Mouse (Mus musculus): ENCODE data around the gene Olfr555. TPM values are rescaled to one million over a fixed set of nuclear protein-coding genes. Genes with fewer than 3 reads are reported as not detected.
"Not testable (repeated sequence)": the region's sequence is repeated elsewhere in the genome, so short reads cannot be mapped to it uniquely, and the experiment has no call there.

Gene Olfr555
- polyA plus RNA-seq (2012; ENCODE audit: insufficient read depth, low replicate concordance): not detected in 2 replicates

DNA sequence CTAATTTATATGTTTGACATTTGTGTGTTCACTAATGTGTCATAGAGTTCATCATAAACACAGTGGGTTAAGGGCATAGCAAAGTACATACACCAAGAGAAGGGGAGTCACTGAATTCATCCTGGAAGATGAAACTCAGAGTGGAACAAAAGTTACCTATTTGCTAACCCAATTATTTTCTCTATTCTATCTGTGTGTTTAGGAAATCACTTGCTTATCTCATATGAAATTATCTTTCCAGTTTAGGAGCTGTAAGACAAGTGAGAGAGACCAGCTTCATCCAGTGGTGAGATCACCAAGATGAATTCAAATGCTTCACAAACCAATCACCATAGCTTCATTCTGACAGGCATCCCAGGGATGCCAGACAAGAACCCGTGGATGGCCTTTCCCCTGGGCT is at the start of gene Olfr555:
Olfr555 (plus strand) TSS at position 301 of the 400 bp plus-strand sequence.
- no peaks in the 10 kb centered on the region for H3K9me3 ChIP-seq
- H3K4me1 ChIP-seq: no peaks in the 10 kb centered on the region
- no peak within 1 kb of the TSS for H3K4me3 ChIP-seq (replicated peaks)
- TF ChIP-seq FLI1 (IDR thresholded peaks at IDR 0.05; ENCODE audit: low read length) (no peak), GATA1 (IDR thresholded peaks at IDR 0.05; ENCODE audit: borderline replicate concordance, low read length) (no peak)
- H3K36me3 ChIP-seq (replicated peaks; ENCODE audit: low read length): no peaks in the 10 kb centered on the region
- peaks cover 1% of the 10 kb centered on the region for H3K27me3 ChIP-seq (replicated peaks)

DNA sequence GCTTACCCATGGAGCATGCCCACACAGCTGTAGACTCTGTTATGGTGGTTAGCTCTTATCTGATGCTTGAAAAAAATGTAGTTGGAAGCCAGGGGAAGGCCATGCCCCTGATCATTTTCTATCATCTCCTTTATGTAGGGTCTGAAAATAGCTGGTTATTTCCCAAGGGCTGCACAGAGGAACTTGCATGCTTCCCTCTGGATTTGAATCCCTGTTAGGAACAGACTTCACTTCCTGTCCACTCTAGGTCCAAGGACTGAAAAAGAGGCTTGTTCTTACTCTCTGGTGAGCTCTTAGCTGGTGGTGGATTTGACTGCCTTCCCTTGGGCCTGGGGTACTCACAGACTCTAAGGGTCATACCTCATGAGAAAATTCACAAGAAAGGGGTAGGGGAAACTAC is 40.5 kb upstream of the Olfr555 start, which contains the start of gene Olfr553:
Olfr553 (minus strand) TSS at position 101 of the 400 bp plus-strand sequence.
- Histone ChIP-seq H3K9me3 (no peaks in the 10 kb centered on the region), H3K36me3 (replicated peaks; ENCODE audit: low read length) (peaks cover 4% of the 10 kb centered on the region), H3K4me3 (replicated peaks) (no peak within 1 kb of the TSS), H3K4me1 (peaks cover 18% of the 10 kb centered on the region; the same call in 1 of the 2 replicates), H3K27me3 (replicated peaks) (no peaks in the 10 kb centered on the region)
- no peak for TF ChIP-seq GATA1 (IDR thresholded peaks at IDR 0.05; ENCODE audit: borderline replicate concordance, low read length)
- TF ChIP-seq FLI1 (IDR thresholded peaks at IDR 0.05; ENCODE audit: low read length): no peak

DNA sequence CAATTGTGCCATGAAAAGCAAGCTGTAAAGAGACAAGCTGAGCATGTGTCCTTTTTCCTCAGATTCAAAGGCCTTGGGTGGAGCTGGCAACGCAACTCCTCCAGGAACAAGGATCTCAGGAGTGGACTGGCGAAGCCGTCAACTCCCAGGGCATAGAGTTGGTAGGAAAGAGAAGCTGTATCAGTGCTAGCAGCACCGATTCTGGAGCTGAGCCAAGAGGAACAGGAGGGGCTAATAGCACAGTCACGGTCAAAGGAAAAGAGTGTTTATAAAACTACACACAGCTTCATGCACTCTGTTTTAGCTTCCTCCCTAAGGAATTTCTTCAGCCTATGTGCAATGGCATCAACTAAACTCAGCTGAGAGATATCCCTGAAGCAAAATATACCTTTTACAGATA is 39.0 kb upstream of the Olfr555 start:
- Histone ChIP-seq H3K36me3 (replicated peaks; ENCODE audit: low read length) (peaks cover 4% of the 10 kb centered on the region), H3K27me3 (replicated peaks) (no peaks in the 10 kb centered on the region), H3K4me1 (peaks cover 18% of the 10 kb centered on the region; the same call in 1 of the 2 replicates), H3K9me3 (no peaks in the 10 kb centered on the region), H3K4me3 (replicated peaks) (no peak overlapping the region)
- TF ChIP-seq GATA1 (IDR thresholded peaks at IDR 0.05; ENCODE audit: borderline replicate concordance, low read length) (no peak), FLI1 (IDR thresholded peaks at IDR 0.05; ENCODE audit: low read length) (no peak)

DNA sequence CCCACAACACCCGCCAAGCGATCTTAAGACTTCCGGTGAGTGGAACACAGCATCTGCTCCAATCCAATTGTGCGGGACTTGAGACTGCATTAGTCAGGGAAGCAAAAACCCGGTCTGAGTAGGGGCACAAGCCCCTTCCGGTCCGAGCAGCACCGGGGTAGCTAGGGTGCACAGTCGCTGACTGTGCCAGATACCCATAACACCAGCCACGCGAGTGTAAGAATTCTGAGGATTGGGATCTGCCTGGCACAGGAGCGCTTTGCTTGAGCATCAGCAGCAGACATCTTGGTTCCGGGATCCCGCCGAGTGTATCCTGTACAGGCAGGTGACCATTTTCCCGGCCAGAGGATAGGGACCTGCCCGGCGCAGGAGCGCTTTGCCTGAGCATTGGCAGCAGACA is 38.3 kb upstream of the Olfr555 start:
- peaks cover 18% of the 10 kb centered on the region; the same call in 1 of the 2 replicates for H3K4me1 ChIP-seq
- H3K27me3 ChIP-seq (replicated peaks); H3K9me3 ChIP-seq; H3K4me3 ChIP-seq (replicated peaks); H3K36me3 ChIP-seq (replicated peaks; ENCODE audit: low read length): not testable (repeated sequence)

DNA sequence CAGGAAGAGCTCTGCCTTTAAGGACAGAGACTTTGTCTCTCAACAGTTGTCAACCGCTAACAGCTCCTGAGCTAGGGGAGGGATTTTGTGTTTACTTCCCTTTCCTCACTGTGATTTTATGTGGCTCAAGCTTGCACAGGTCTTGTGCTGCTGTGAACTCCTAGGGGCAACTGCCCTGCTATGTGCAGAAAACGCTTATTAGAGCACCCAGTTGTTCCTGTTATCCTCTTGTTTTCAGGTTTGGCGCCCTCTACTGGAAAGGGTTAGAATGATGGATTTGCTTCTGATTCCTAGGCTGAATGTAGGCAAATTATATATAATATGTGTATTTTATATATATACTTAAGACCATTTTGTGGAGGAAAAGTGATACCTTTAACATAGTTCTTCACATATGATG is 22.0 kb upstream of the Olfr555 start:
- Histone ChIP-seq H3K36me3 (replicated peaks; ENCODE audit: low read length) (no peaks in the 10 kb centered on the region), H3K4me3 (replicated peaks) (no peak overlapping the region), H3K27me3 (replicated peaks) (no peaks in the 10 kb centered on the region), H3K4me1 (peaks cover 9% of the 10 kb centered on the region), H3K9me3 (no peaks in the 10 kb centered on the region)
- no peak for TF ChIP-seq FLI1 (IDR thresholded peaks at IDR 0.05; ENCODE audit: low read length)
- TF ChIP-seq GATA1 (IDR thresholded peaks at IDR 0.05; ENCODE audit: borderline replicate concordance, low read length): no peak

DNA sequence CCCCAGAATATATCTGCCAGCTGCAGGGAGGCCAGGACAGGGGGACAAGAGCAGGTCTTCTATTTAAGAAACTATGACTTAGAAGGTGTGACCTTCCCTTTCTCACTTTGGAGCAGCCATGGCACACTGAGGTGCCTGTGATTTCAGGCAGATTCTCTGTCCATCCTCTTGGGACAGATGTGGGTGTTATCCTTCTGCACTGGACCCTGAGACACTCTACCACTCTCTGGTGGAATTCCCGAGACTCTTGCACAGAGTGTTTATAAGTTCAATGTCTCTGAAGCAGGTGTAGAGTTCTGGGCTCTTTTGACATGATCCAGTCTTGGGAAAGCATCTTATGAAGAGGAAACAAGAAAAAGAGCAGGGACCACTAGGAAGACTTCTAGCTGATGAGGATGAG is 20.5 kb upstream of the Olfr555 start, which contains the start of gene Olfr554:
Olfr554 (plus strand) TSS at position 301 of the 400 bp plus-strand sequence.
- H3K4me1 ChIP-seq: peaks cover 9% of the 10 kb centered on the region
- TF ChIP-seq FLI1 (IDR thresholded peaks at IDR 0.05; ENCODE audit: low read length) (no peak), GATA1 (IDR thresholded peaks at IDR 0.05; ENCODE audit: borderline replicate concordance, low read length) (no peak)
- no peaks in the 10 kb centered on the region for H3K36me3 ChIP-seq (replicated peaks; ENCODE audit: low read length)
- H3K9me3 ChIP-seq: no peaks in the 10 kb centered on the region
- H3K4me3 ChIP-seq (replicated peaks): no peak within 1 kb of the TSS
- no peaks in the 10 kb centered on the region for H3K27me3 ChIP-seq (replicated peaks)

DNA sequence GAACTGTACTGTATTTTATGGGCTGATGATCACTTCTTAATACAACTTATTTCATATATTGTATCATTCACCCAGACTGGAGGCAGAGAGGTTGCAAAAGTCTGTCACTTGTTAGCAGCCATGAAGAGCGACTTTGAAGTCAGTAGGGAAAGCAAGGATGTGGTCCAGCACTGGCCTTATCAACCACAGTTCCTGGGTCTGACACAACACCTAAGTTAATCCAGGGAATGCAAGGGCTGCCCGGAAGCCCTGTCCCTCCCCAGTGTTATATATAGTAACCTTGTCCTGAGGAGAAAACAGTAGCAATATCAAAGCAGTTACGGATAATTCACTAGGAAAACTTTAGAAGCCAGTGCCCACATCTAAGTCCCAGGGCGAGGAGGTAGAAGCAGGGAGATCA is 13.7 kb upstream of the Olfr555 start:
- H3K27me3 ChIP-seq (replicated peaks); H3K36me3 ChIP-seq (replicated peaks; ENCODE audit: low read length); H3K4me3 ChIP-seq (replicated peaks); H3K9me3 ChIP-seq; H3K4me1 ChIP-seq: not testable (repeated sequence)

DNA sequence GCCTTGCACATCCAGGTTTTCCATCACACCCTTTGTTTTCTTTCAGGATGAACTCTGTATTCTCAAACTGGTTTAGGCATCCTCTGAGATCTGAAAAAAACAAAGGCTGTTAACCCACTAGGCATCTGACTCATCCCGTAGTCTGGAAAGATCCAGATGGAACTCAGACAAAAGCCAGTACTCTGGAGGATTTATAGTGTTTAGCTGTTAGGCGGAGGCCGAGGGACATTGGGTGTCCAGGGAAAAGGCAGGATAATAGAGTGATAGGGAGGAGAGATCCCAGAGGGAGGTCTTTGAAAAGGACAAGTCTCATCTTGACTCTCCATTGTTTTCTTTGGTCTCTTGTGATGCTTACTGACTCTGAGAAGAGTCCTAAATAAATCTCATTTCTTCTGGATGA is 6.0 kb downstream of the Olfr555 start, which contains the start of gene Olfr556:
Olfr556 (plus strand) TSS at position 301 of the 400 bp plus-strand sequence.
- no peaks in the 10 kb centered on the region for H3K36me3 ChIP-seq (replicated peaks; ENCODE audit: low read length)
- TF ChIP-seq FLI1 (IDR thresholded peaks at IDR 0.05; ENCODE audit: low read length) (no peak), GATA1 (IDR thresholded peaks at IDR 0.05; ENCODE audit: borderline replicate concordance, low read length) (no peak)
- no peaks in the 10 kb centered on the region for H3K4me1 ChIP-seq
- no peak within 1 kb of the TSS for H3K4me3 ChIP-seq (replicated peaks)
- H3K9me3 ChIP-seq: no peaks in the 10 kb centered on the region
- H3K27me3 ChIP-seq (replicated peaks): no peaks in the 10 kb centered on the region

DNA sequence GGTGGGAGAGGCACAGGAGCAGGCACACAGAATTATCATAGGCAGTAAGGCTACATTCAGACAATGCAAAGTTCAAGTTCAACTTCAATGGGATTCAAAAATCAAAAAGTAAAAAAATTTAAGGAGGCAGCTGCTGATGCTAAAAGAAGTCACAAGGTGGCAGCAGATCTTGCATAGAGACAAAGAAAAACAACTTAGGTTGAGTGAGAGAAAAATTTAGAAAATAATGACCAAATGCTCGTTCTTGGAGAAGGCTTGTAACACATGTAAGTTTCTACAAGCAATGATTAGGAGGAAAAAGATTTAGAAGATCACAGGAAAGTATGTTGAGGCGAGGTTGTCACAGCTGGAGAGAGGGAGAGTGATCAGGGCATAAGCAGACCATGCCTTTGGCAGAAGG is 6.8 kb downstream of the Olfr555 start:
- Histone ChIP-seq H3K27me3 (replicated peaks) (no peaks in the 10 kb centered on the region), H3K9me3 (no peaks in the 10 kb centered on the region), H3K4me3 (replicated peaks) (no peak overlapping the region), H3K36me3 (replicated peaks; ENCODE audit: low read length) (no peaks in the 10 kb centered on the region), H3K4me1 (no peaks in the 10 kb centered on the region)
- TF ChIP-seq GATA1 (IDR thresholded peaks at IDR 0.05; ENCODE audit: borderline replicate concordance, low read length) (no peak), FLI1 (IDR thresholded peaks at IDR 0.05; ENCODE audit: low read length) (no peak)

DNA sequence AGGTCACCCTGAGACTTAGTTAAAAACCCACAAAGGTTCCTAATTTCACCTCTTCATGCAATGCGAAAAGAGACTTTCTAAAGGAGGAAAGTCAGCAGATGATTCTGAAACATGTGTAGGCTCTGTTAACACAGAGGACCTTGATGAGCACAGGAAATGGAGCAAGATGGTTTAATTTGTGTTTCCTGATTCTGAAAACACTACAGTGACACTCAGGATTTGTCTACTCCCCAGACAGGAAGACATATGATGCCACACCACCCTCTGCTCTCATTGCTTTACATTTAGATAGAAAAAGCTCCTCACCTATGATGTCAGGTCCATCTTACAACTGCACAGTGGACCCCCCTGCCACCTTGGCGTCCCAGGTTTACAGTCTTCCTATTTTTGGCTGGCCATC is 17.6 kb downstream of the Olfr555 start:
- Histone ChIP-seq H3K9me3 (no peaks in the 10 kb centered on the region), H3K27me3 (replicated peaks) (no peaks in the 10 kb centered on the region), H3K4me1 (peaks cover 10% of the 10 kb centered on the region), H3K4me3 (replicated peaks) (no peak overlapping the region), H3K36me3 (replicated peaks; ENCODE audit: low read length) (peaks cover 24% of the 10 kb centered on the region)
- TF ChIP-seq GATA1 (IDR thresholded peaks at IDR 0.05; ENCODE audit: borderline replicate concordance, low read length) (no peak), FLI1 (IDR thresholded peaks at IDR 0.05; ENCODE audit: low read length) (no peak)

DNA sequence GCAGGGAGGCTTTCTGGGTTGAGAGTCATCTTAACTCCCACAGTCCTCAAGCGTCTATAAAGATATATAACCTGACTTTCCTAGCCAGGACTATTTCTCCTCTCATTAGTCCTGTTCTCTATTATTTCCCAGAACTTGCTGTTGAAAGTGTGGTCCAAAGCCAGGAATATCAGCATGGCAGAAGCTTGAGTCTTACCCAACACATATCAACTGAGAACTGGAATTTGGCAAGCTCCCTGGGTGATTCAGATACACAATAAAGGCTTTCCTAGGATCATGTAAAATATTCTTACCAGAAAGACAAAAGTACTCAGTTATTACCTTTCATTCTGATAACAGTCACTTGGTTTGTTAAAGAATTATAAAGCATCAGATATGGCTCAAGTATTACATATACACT is 23.3 kb downstream of the Olfr555 start:
- Histone ChIP-seq H3K36me3 (replicated peaks; ENCODE audit: low read length) (peaks cover 48% of the 10 kb centered on the region), H3K9me3 (no peaks in the 10 kb centered on the region), H3K27me3 (replicated peaks) (no peaks in the 10 kb centered on the region), H3K4me1 (peaks cover 7% of the 10 kb centered on the region), H3K4me3 (replicated peaks) (no peak overlapping the region)
- TF ChIP-seq FLI1 (IDR thresholded peaks at IDR 0.05; ENCODE audit: low read length): no peak
- TF ChIP-seq GATA1 (IDR thresholded peaks at IDR 0.05; ENCODE audit: borderline replicate concordance, low read length): no peak
